Mouse (Mus musculus): Measurements from ENCODE around the gene Hoxd9.

DNA sequence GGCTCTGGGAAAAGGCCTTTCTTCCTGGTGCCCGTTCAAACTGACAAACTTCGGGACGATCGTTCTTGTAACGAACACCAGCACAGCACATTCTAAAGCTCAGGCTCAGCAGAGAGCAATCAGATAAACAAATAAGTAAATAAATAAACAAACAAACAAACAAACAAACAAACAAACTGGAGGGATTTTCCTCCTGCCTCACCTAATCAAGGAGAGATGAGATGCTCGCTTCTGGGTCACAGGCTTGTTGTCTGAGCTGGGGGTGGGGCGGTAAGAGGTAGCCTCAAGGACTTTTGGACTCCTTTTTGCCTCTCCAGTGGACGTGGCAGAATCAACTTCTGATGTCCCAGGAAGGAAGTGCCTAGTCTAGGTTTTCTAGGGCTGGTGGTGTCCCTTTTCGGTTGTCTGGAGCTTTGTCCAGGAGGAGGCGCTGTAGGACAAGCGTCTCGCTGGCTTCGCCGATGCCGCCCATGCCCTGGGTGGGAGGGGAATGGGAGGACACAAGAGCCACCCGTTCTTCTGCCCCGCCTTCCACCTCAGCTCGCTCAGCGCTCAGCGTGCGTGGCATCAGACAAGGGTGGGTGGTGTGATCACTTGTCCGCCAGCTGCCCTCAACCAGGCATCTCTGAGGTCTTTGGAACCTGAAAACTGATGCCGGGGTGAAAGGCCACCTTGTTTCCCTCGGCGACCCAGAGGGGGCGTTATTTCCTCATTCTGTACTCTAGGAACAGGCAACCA is 18.1 kb downstream of the Hoxd9 start:
- TF ChIP-seq POLR2A (IDR thresholded peaks at IDR 0.05; ENCODE audit: borderline replicate concordance, low read depth, low read length) (no peak), CTCF (IDR thresholded peaks at IDR 0.05; ENCODE audit: low read depth, low read length) (peak; percentile 61)
